7 mouse cellular contexts compared by ENCODE assay signal in the genomic region with DNA sequence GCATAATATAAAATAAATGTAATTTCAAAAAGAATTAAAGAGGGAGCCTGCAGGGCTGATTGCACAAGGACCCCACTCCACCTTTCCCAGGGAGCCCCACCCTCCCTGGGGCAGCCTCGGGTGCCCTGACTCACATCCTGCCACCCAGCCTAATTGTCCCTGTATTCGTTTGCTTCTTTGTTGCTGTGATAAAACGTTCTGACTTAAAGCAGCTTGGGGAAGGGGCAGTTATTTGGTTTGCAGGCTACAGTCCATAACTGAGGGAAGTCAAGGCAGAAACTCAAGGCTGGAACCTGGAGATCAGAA. TPM values are rescaled to one million over a fixed set of nuclear protein-coding genes. Genes with fewer than 3 reads are reported as not detected.
DNase-seq lines count a peak whose midpoint lies in the region; ATAC-seq lines count a peak whose summit lies in the region.

No protein-coding gene starts in this region.

- no peak overlapping the region for H3K27ac ChIP-seq in intestine, embryonic 14.5 days (ENCODE audit: low read depth)
- no peak overlapping the region for H3K27ac ChIP-seq in intestine, embryonic 16.5 days (ENCODE audit: low read length)
- H3K27ac ChIP-seq in limb, embryonic 13.5 days: no peak overlapping the region

- no peak for ATAC-seq in intestine, embryonic 14.5 days (replicated peaks; ENCODE audit: low FRiP score, low TSS enrichment, low read depth)
- no peak for ATAC-seq in intestine, embryonic 16.5 days
- ATAC-seq in limb, embryonic 13.5 days (ENCODE audit: low FRiP score, low read depth): no peak

- peaks cover 16% of the 10 kb centered on the region for H3K27me3 ChIP-seq in intestine, embryonic 14.5 days (replicated peaks; ENCODE audit: control insufficient read depth, insufficient read depth, low read length)
- peaks cover 4% of the 10 kb centered on the region for H3K27me3 ChIP-seq in intestine, embryonic 16.5 days (replicated peaks; ENCODE audit: control insufficient read depth, insufficient read depth, low read length)
- H3K27me3 ChIP-seq in limb, embryonic 13.5 days: peaks cover 98% of the 10 kb centered on the region

- no peak overlapping the region for H3K4me3 ChIP-seq in intestine, embryonic 14.5 days (ENCODE audit: low read depth, low read length)
- no peak overlapping the region for H3K4me3 ChIP-seq in intestine, embryonic 16.5 days (ENCODE audit: low read length)
- peak overlapping the region; percentile 80 for H3K4me3 ChIP-seq in limb, embryonic 13.5 days

- peak overlapping the region; percentile 98; the same call in 1 of the 2 replicates for H3K4me2 ChIP-seq in intestine, embryonic 14.5 days (ENCODE audit: low read length)
- no peak overlapping the region for H3K4me2 ChIP-seq in intestine, embryonic 16.5 days (ENCODE audit: low read depth, low read length)
- H3K4me2 ChIP-seq in limb, embryonic 13.5 days (replicated peaks): peak overlapping the region; percentile 94

- H3K9ac ChIP-seq in intestine, embryonic 14.5 days (ENCODE audit: low read length): no peak overlapping the region
- H3K9ac ChIP-seq in intestine, embryonic 16.5 days (ENCODE audit: low read depth, low read length): no peak overlapping the region
- no peak overlapping the region for H3K9ac ChIP-seq in limb, embryonic 13.5 days

- H3K36me3 ChIP-seq in intestine, embryonic 14.5 days (ENCODE audit: control insufficient read depth, insufficient read depth, low read length): peaks cover 20% of the 10 kb centered on the region
- no peaks in the 10 kb centered on the region for H3K36me3 ChIP-seq in intestine, embryonic 16.5 days (ENCODE audit: control insufficient read depth, insufficient read depth, low read length)
- H3K36me3 ChIP-seq in limb, embryonic 13.5 days: peaks cover 24% of the 10 kb centered on the region

- no peak for DNase-seq in intestine, embryonic 14.5 days (ENCODE audit: low spot score)
- peak; percentile 11 for DNase-seq in thymus, postnatal 25 days
- DNase-seq in thymus, postnatal 10 days (ENCODE audit: low spot score in 2 of 2): no peak
- no peak for DNase-seq in ovary, adult 18-20 months (ENCODE audit: low spot score)
- DNase-seq in right cerebral cortex, adult 2 months (ENCODE audit: low spot score in 2 of 2): no peak

- H3K9me3 ChIP-seq in intestine, embryonic 14.5 days (ENCODE audit: control insufficient read depth, low read length): no peaks in the 10 kb centered on the region
- H3K9me3 ChIP-seq in intestine, embryonic 16.5 days (ENCODE audit: control insufficient read depth, low read length): no peaks in the 10 kb centered on the region
- no peaks in the 10 kb centered on the region for H3K9me3 ChIP-seq in limb, embryonic 13.5 days

- H3K4me1 ChIP-seq in intestine, embryonic 14.5 days (replicated peaks; ENCODE audit: control insufficient read depth, insufficient read depth, low read length): peaks cover 13% of the 10 kb centered on the region; the same call in 1 of the 2 replicates
- peaks cover 16% of the 10 kb centered on the region for H3K4me1 ChIP-seq in intestine, embryonic 16.5 days (ENCODE audit: control insufficient read depth, insufficient read depth, low read length)
- peaks cover 19% of the 10 kb centered on the region for H3K4me1 ChIP-seq in limb, embryonic 13.5 days

- 20% methylated on average over 3 of the region's 3 CpGs for WGBS in intestine, embryonic 14.5 days
- WGBS in intestine, embryonic 16.5 days: 14% methylated on average over 3 of the region's 3 CpGs
- 9% methylated on average over 3 of the region's 3 CpGs for WGBS in limb, embryonic 13.5 days

RNA-seq across cellular contexts. Expression of a gene that starts 0.8 kb away (rescaled TPM):
- 18.9 and 20.3 TPM in 2 replicates for polyA plus RNA-seq in intestine, embryonic 14.5 days (2014; fragmentation: Nextera tagmentation; extraction: Ambion mirVana)
- polyA plus RNA-seq in intestine, embryonic 16.5 days (2015; fragmentation: Nextera tagmentation; extraction: Ambion mirVana): 20.5 and 20.7 TPM in 2 replicates
- 20.7 and 21.4 TPM in 2 replicates for polyA plus RNA-seq in limb, embryonic 13.5 days (2015; fragmentation: Nextera tagmentation; extraction: Ambion mirVana)

RNA-seq across cellular contexts. Expression of a gene that starts 16.8 kb away (rescaled TPM):
- polyA plus RNA-seq in intestine, embryonic 14.5 days (2014; fragmentation: Nextera tagmentation; extraction: Ambion mirVana): 0.85 and 1.0 TPM in 2 replicates
- polyA plus RNA-seq in intestine, embryonic 16.5 days (2015; fragmentation: Nextera tagmentation; extraction: Ambion mirVana): 1.1 and 1.3 TPM in 2 replicates
- polyA plus RNA-seq in limb, embryonic 13.5 days (2015; fragmentation: Nextera tagmentation; extraction: Ambion mirVana): 1.1 and 1.2 TPM in 2 replicates
